Mouse (Mus musculus) ovary, postnatal 14 days (tissue): Measurements from ENCODE around the gene Sec61g.
A peak's percentile ranks its signal among the peaks of the same experiment; 100 is the strongest.
"Not testable (repeated sequence)": the region's sequence is repeated elsewhere in the genome, so short reads cannot be mapped to it uniquely, and the experiment has no call there.

Experiments used
- DNase-seq: peaks from one replicate; pipeline ENCODE4 v3.0.0; 2022; ENCODE audit warnings: low spot score

The Sec61g gene

GRCm38 (mm10) chr11:16508052-16508654 lies at the start of gene Sec61g:
Sec61g (minus strand) TSS chr11:16508484.
- peak; percentile 89 for DNase-seq

- DNase-seq = no peak
Observed at GRCm38 (mm10) chr11:16546421-16547163, 38.3 kb upstream of the Sec61g start.

- DNase-seq = no peak
Observed at GRCm38 (mm10) chr11:16537379-16537778, 29.1 kb upstream of the Sec61g start.

- no peak for DNase-seq
Observed at GRCm38 (mm10) chr11:16534582-16535553, 26.6 kb upstream of the Sec61g start.

GRCm38 (mm10) chr11:16532877-16533276 lies 24.6 kb upstream of the Sec61g start:
- DNase-seq = no peak

- no peak for DNase-seq
Observed at GRCm38 (mm10) chr11:16528909-16529308, 20.6 kb upstream of the Sec61g start.

GRCm38 (mm10) chr11:16528391-16528790 lies 20.1 kb upstream of the Sec61g start:
- DNase-seq = no peak

- DNase-seq = no peak
Observed at GRCm38 (mm10) chr11:16527743-16528142, 19.5 kb upstream of the Sec61g start.

GRCm38 (mm10) chr11:16526467-16526866 lies 18.2 kb upstream of the Sec61g start:
- no peak for DNase-seq

GRCm38 (mm10) chr11:16525724-16526123 lies 17.4 kb upstream of the Sec61g start:
- DNase-seq = no peak

GRCm38 (mm10) chr11:16524917-16525640 lies 16.8 kb upstream of the Sec61g start:
- peak; percentile 33 for DNase-seq

GRCm38 (mm10) chr11:16515081-16515480 lies 6.8 kb upstream of the Sec61g start:
- DNase-seq = not testable (repeated sequence)

- DNase-seq = not testable (repeated sequence)
Observed at GRCm38 (mm10) chr11:16514221-16514620, 5.9 kb upstream of the Sec61g start.

- no peak for DNase-seq
Observed at GRCm38 (mm10) chr11:16507385-16508051, 766 bp downstream of the Sec61g start.

GRCm38 (mm10) chr11:16505999-16506398 lies 2.3 kb downstream of the Sec61g start:
- no peak for DNase-seq

- DNase-seq = no peak
Observed at GRCm38 (mm10) chr11:16503150-16503549, 5.1 kb downstream of the Sec61g start.

- no peak for DNase-seq
Observed at GRCm38 (mm10) chr11:16502744-16503143, 5.5 kb downstream of the Sec61g start.

GRCm38 (mm10) chr11:16498756-16499680 lies 9.3 kb downstream of the Sec61g start:
- DNase-seq = no peak
